Mouse (Mus musculus) neural tube, embryonic 14.5 days (tissue): ENCODE measurements around the gene 4930455H04Rik. TPM values are rescaled to one million over a fixed set of nuclear protein-coding genes. Genes with fewer than 3 reads are reported as not detected.

ENCODE experiments used
- ATAC-seq: fragments of 200-750 bp; cut with Nextera tagmentation; 2 replicates; pipeline ENCODE4 v1.8.0; 2017; ENCODE audit warnings: low read depth, mild to moderate bottlenecking, moderate TSS enrichment, moderate library complexity
- H3K27ac ChIP-seq: fragments of 300-500 bp; sonication (generic); 2 replicates; pipeline ENCODE4 v1.5.1; 2014; ENCODE audit warnings: low read depth, mild to moderate bottlenecking, control low read depth, low read length, moderate library complexity, mixed read lengths
- H3K27me3 ChIP-seq: fragments of 300-500 bp; sonication (generic); 2 replicates; pipeline ENCODE4 v1.6.1; 2014; ENCODE audit warnings: low read length; ENCODE audit not compliant: control insufficient read depth, insufficient read depth
- H3K36me3 ChIP-seq: fragments of 300-500 bp; sonication (generic); 2 replicates; pipeline ENCODE4 v1.6.1; 2014; ENCODE audit warnings: low read length, mixed read lengths; ENCODE audit not compliant: control insufficient read depth, insufficient read depth
- H3K4me1 ChIP-seq: fragments of 300-500 bp; sonication (generic); 2 replicates; pipeline ENCODE4 v1.6.1; 2014; ENCODE audit warnings: low read length; ENCODE audit not compliant: control insufficient read depth, insufficient read depth
- H3K4me2 ChIP-seq: fragments of 300-500 bp; sonication (generic); 2 replicates; pipeline ENCODE4 v1.6.1; 2014; ENCODE audit warnings: mild to moderate bottlenecking, low read depth, low read length, control low read depth
- H3K4me3 ChIP-seq: fragments of 300-500 bp; sonication (generic); 2 replicates; pipeline ENCODE4 v1.5.1; 2014; ENCODE audit warnings: low read depth, low read length, control low read depth, mixed read lengths
- H3K9ac ChIP-seq: fragments of 300-500 bp; sonication (generic); replicated peaks from 2 replicates; pipeline ENCODE4 v1.6.1; 2014; ENCODE audit warnings: low read depth, mild to moderate bottlenecking, control low read depth, low read length, mixed read lengths
- H3K9me3 ChIP-seq: fragments of 300-500 bp; sonication (generic); 2 replicates; pipeline ENCODE4 v1.6.1; 2016; ENCODE audit warnings: low read length; ENCODE audit not compliant: control insufficient read depth
- WGBS: fragments of 180-500 bp; shearing (Covaris S2); extraction: QIAGEN DNeasy Blood & Tissue Kit; methylation state at CpG from one replicate; pipeline ENCODE4 v1.1.7; 2014; 5-methylcytosine and 5-hydroxymethylcytosine counted together
- polyA plus RNA-seq: library from polyadenylated mRNA; unstranded; fragments of >200 nt; fragmentation: Nextera tagmentation; extraction: Ambion mirVana; gene quantifications from 2 replicates; pipeline ENCODE4 v1.2.1, GENCODE M21; 2014

Gene 4930455H04Rik
- polyA plus RNA-seq, 1 experiment from 2014 or later = not detected

DNA sequence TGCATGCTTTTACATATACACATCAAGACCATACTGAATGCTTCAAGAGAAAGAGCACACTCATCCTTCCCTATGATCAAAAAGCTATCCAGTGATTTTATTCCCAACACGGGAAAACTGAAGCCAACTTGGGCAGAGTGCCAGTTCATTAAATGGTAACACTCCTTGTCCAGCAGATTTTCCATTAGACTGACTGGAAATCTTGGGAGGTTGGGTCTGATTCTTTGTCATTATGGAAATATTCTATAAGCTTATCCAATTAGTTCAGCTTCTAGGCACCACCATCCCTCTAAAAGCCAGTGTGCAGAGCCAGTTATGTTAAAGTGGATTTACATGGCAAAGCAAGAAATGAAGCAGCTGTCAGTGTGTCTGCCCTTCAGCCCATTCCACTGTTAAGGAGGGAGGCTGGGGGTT, 17.0 kb downstream of the 4930455H04Rik start:
- Histone ChIP-seq H3K9ac (no peak overlapping the region), H3K27ac (no peak overlapping the region), H3K9me3 (no peaks in the 10 kb centered on the region), H3K36me3 (no peaks in the 10 kb centered on the region), H3K27me3 (no peaks in the 10 kb centered on the region), H3K4me1 (no peaks in the 10 kb centered on the region), H3K4me3 (no peak overlapping the region), H3K4me2 (no peak overlapping the region)
- 44% methylated on average over 1 of the region's 1 CpGs for WGBS
- no peak for ATAC-seq

DNA sequence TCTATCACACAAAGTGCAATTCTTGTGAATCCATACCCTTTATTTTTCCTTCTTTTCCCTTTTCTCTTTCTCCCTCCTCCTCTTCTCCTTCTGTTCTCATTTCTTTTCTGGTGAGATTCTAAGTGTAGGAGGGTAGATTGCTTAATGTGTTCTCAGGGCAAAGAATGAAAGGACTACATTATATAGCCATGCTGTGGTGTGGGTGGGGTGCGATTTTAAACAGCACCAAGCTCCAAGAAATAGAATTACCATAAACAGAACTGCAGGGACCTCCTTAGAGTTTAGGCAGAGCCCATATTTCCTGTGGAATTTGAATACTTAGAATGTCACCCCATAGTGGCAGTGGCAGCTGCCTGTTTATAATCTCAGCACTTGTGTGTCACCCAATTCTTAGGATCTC, 17.7 kb downstream of the 4930455H04Rik start:
- Histone ChIP-seq H3K4me1 (no peaks in the 10 kb centered on the region), H3K27me3 (no peaks in the 10 kb centered on the region), H3K36me3 (no peaks in the 10 kb centered on the region), H3K9ac (no peak overlapping the region), H3K9me3 (no peaks in the 10 kb centered on the region), H3K27ac (no peak overlapping the region), H3K4me2 (no peak overlapping the region), H3K4me3 (no peak overlapping the region)
- 63% methylated on average over 1 of the region's 1 CpGs for WGBS
- ATAC-seq = no peak

DNA sequence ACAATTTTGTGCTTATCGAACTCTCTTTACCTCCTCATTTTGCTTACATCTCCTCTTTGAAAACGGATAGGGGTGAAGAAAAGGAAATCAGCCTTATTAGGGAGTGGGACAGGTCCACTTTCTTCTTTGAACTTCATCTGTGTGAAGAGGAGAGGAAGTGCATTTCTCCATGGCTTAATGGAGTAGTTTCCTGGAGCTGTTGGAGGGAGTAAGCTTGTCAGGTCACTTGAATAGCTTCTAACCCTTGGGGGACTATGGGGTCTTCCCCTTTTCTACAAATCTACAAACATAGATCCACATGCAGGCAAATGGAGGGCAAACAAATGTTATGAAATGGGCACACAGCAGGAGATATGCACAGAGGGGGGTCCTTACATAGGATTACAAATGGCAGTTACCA, 18.4 kb downstream of the 4930455H04Rik start:
- no peak overlapping the region for H3K9ac ChIP-seq

GRCm38 (mm10) chr3:116988221-116988620, 20.2 kb downstream of the 4930455H04Rik start:
- no peak overlapping the region for H3K4me3 ChIP-seq
- no peak for ATAC-seq
- H3K4me1 ChIP-seq = no peaks in the 10 kb centered on the region
- H3K4me2 ChIP-seq = no peak overlapping the region
- 87% methylated on average over 3 of the region's 3 CpGs for WGBS
- H3K36me3 ChIP-seq = no peaks in the 10 kb centered on the region
- H3K9ac ChIP-seq = no peak overlapping the region
- H3K27ac ChIP-seq = no peak overlapping the region
- no peaks in the 10 kb centered on the region for H3K27me3 ChIP-seq
- no peaks in the 10 kb centered on the region for H3K9me3 ChIP-seq

More for the DNA sequence above, 18.4 kb downstream of the 4930455H04Rik start:
- no peak for ATAC-seq
- Histone ChIP-seq H3K4me3 (no peak overlapping the region), H3K36me3 (no peaks in the 10 kb centered on the region), H3K9me3 (no peaks in the 10 kb centered on the region), H3K4me1 (no peaks in the 10 kb centered on the region), H3K4me2 (no peak overlapping the region), H3K27ac (no peak overlapping the region), H3K27me3 (no peaks in the 10 kb centered on the region)
- WGBS = 70% methylated on average over 2 of the region's 2 CpGs

DNA sequence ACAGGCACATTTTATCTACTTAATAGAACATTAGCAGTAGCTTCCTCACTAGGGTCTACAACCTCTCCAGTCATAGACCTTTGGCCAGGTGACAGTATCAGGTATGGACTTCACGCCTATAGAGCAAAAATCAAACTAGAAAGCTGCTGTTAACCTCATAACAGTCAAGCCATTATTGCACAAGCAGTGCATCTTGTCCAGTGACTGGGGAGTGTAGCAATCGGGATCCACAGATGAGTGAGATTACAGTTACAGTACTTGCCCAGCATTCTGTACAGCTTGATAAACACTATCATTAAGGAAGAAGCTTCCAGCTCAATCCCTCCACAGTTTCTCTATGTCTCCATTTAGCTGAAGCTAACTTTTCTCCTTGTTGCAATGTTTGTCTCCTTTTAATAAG, 23.1 kb downstream of the 4930455H04Rik start:
- H3K9me3 ChIP-seq = no peaks in the 10 kb centered on the region
- ATAC-seq = no peak
- no peaks in the 10 kb centered on the region for H3K36me3 ChIP-seq
- 90% methylated on average over 2 of the region's 2 CpGs for WGBS
- no peak overlapping the region for H3K9ac ChIP-seq
- no peaks in the 10 kb centered on the region for H3K4me1 ChIP-seq
- H3K27ac ChIP-seq = no peak overlapping the region
- no peaks in the 10 kb centered on the region for H3K27me3 ChIP-seq
- no peak overlapping the region for H3K4me2 ChIP-seq
- no peak overlapping the region for H3K4me3 ChIP-seq

- no peak overlapping the region for H3K9ac ChIP-seq
- no peak overlapping the region for H3K4me3 ChIP-seq
- H3K4me2 ChIP-seq = no peak overlapping the region
- H3K36me3 ChIP-seq = no peaks in the 10 kb centered on the region
- 72% methylated on average over 2 of the region's 2 CpGs for WGBS
- H3K4me1 ChIP-seq = no peaks in the 10 kb centered on the region
- H3K9me3 ChIP-seq = no peaks in the 10 kb centered on the region
- H3K27ac ChIP-seq = no peak overlapping the region
- no peaks in the 10 kb centered on the region for H3K27me3 ChIP-seq
- no peak for ATAC-seq
Measured at GRCm38 (mm10) chr3:116993011-116993410, 24.9 kb downstream of the 4930455H04Rik start.

GRCm38 (mm10) chr3:117001686-117002485, 33.8 kb downstream of the 4930455H04Rik start:
- 12% methylated on average over 9 of the region's 9 CpGs for WGBS
- Histone ChIP-seq H3K4me3 (no peak overlapping the region), H3K9ac (no peak overlapping the region), H3K27me3 (no peaks in the 10 kb centered on the region), H3K4me2 (no peak overlapping the region), H3K36me3 (no peaks in the 10 kb centered on the region), H3K9me3 (no peaks in the 10 kb centered on the region), H3K4me1 (no peaks in the 10 kb centered on the region), H3K27ac (no peak overlapping the region)
- ATAC-seq = peak; percentile 74; the same call in 1 of the 2 replicates

GRCm38 (mm10) chr3:117003379-117003778, 35.3 kb downstream of the 4930455H04Rik start:
- no peaks in the 10 kb centered on the region for H3K27me3 ChIP-seq
- H3K27ac ChIP-seq = no peak overlapping the region
- H3K4me1 ChIP-seq = no peaks in the 10 kb centered on the region
- H3K4me2 ChIP-seq = no peak overlapping the region
- 75% methylated on average over 6 of the region's 6 CpGs for WGBS
- no peak overlapping the region for H3K4me3 ChIP-seq
- no peaks in the 10 kb centered on the region for H3K36me3 ChIP-seq
- no peak overlapping the region for H3K9ac ChIP-seq
- no peak for ATAC-seq
- no peaks in the 10 kb centered on the region for H3K9me3 ChIP-seq

DNA sequence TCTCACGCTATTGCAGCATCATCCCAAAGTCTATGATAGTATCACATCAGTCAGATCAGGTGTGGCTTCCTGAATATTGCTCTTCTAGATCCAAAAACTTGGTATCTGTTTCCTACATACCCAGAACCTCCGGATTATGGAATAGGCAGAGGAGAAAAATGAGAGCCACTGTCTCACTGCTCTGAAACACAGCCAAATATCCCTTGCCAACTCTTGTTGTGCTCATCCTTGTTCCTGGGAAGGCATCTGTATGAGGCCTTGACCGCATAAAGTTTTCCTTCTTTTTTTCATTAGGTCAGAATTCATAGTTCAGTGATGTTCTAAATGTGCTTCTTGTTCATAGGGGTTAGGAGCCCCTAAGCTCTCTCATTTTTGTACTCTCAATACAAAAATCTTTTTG, 38.6 kb downstream of the 4930455H04Rik start:
- no peak overlapping the region for H3K9ac ChIP-seq
- 94% methylated on average over 3 of the region's 3 CpGs for WGBS
- H3K27me3 ChIP-seq = no peaks in the 10 kb centered on the region
- no peaks in the 10 kb centered on the region for H3K4me1 ChIP-seq
- no peaks in the 10 kb centered on the region for H3K9me3 ChIP-seq
- H3K4me3 ChIP-seq = no peak overlapping the region
- H3K4me2 ChIP-seq = no peak overlapping the region
- ATAC-seq = no peak
- no peaks in the 10 kb centered on the region for H3K36me3 ChIP-seq
- H3K27ac ChIP-seq = no peak overlapping the region
